Mouse (Mus musculus) left cerebral cortex, postnatal 14 days (tissue): ENCODE data around the gene Gm3625. TPM values are rescaled to one million over a fixed set of nuclear protein-coding genes. Genes with fewer than 3 reads are reported as not detected.

Experiments
- DNase-seq, 2 experiments: peaks; one replicate each; pipeline ENCODE4 v3.0.0; 2021 to 2022; ENCODE audit warnings: low spot score in 2 of 2, mixed read lengths in 1 of 2
- intact Hi-C: fragments of 180-260 bp; cut with DNase I; formaldehyde crosslinking; loops from one replicate; pipeline ENCODE4 v1.15.1; 2025
- long read RNA-seq, 2 experiments: library from polyadenylated mRNA; stranded (forward); transcript quantifications; one replicate each; pipeline ENCODE4 v2.0.0; 2021
- total RNA-seq, 2 experiments: library from RNA; stranded (reverse); gene quantifications; 2 replicates each; pipeline ENCODE4 v1.2.3; 2021

Gene Gm3625
- not detected for total RNA-seq
- long read RNA-seq, experiment 1, transcript Gm3625-201 (1 exons, 102 nt): major isoform, 6 of 6 reads
- long read RNA-seq, experiment 1, partial matches to known transcripts: 0 of 6 reads
- long read RNA-seq, experiment 1, other reads (novel, unspliced or antisense): 0 of 6 reads
- long read RNA-seq, experiment 2, partial matches to known transcripts: 0 of 1 reads
- long read RNA-seq, experiment 2, other reads (novel, unspliced or antisense): 0 of 1 reads

- intact Hi-C loops: loop anchor here (10.0 kb wide), 1 partner anchor 312 kb away; the partner anchor contains the start of gene Ubxn2a
Measured at GRCm38 (mm10) chr12:4592541-4593165, at the start of gene Gm3625, which contains the start of gene Itsn2. Gene Gm3625 (minus strand): TSS chr12:4592927. Gene Itsn2 (plus strand): TSS chr12:4592638.

GRCm38 (mm10) chr12:4640737-4641136 is 48.0 kb upstream of the Gm3625 start:
- DNase-seq: no peak
- intact Hi-C loops: no loop called here

More at GRCm38 (mm10) chr12:4592541-4593165, at the start of gene Gm3625, which contains the start of gene Itsn2:
- DNase-seq: peak; percentile 47 to 67

- DNase-seq: no peak
- intact Hi-C loops: no loop called here
Measured at GRCm38 (mm10) chr12:4638438-4638837, 45.7 kb upstream of the Gm3625 start.

GRCm38 (mm10) chr12:4632957-4633356 is 40.2 kb upstream of the Gm3625 start:
- DNase-seq: no peak
- intact Hi-C loops: no loop called here

GRCm38 (mm10) chr12:4624201-4624600 is 31.5 kb upstream of the Gm3625 start:
- intact Hi-C loops: no loop called here
- no peak for DNase-seq

- intact Hi-C loops: no loop called here
- DNase-seq: no peak
Measured at GRCm38 (mm10) chr12:4614722-4615121, 22.0 kb upstream of the Gm3625 start.

- DNase-seq: no peak
- intact Hi-C loops: no loop called here
Measured at GRCm38 (mm10) chr12:4606625-4607024, 13.9 kb upstream of the Gm3625 start.

- intact Hi-C loops: loop anchor here (10.0 kb wide), 1 partner anchor 305 kb away; the partner anchor contains the start of gene Ubxn2a
- no peak for DNase-seq
Measured at GRCm38 (mm10) chr12:4599713-4600112, 7.0 kb upstream of the Gm3625 start.

- no peak for DNase-seq
- intact Hi-C loops: loop anchor here (10.0 kb wide), 1 partner anchor 306 kb away; the partner anchor contains the start of gene Ubxn2a
Measured at GRCm38 (mm10) chr12:4598666-4599428, 6.1 kb upstream of the Gm3625 start.

- DNase-seq: no peak
- intact Hi-C loops: loop anchor here (10.0 kb wide), 1 partner anchor 310 kb away; the partner anchor contains the start of gene Ubxn2a
Measured at GRCm38 (mm10) chr12:4595055-4595454, 2.3 kb upstream of the Gm3625 start.

GRCm38 (mm10) chr12:4593930-4594391 is 1.2 kb upstream of the Gm3625 start:
- intact Hi-C loops: loop anchor here (10.0 kb wide), 1 partner anchor 311 kb away; the partner anchor contains the start of gene Ubxn2a
- DNase-seq: no peak

- intact Hi-C loops: loop anchor here (10.0 kb wide), 1 partner anchor 311 kb away; the partner anchor contains the start of gene Ubxn2a
Measured at GRCm38 (mm10) chr12:4593166-4593929, 621 bp upstream of the Gm3625 start.

GRCm38 (mm10) chr12:4592025-4592424 is 702 bp downstream of the Gm3625 start:
- no peak for DNase-seq
- intact Hi-C loops: loop anchor here (10.0 kb wide), 1 partner anchor 313 kb away; the partner anchor contains the start of gene Ubxn2a

More at GRCm38 (mm10) chr12:4593166-4593929, 621 bp upstream of the Gm3625 start:
- peak; percentile 27 to 58 for DNase-seq

GRCm38 (mm10) chr12:4588603-4589002 is 4.1 kb downstream of the Gm3625 start:
- DNase-seq: peak; percentile 19 to 32
- intact Hi-C loops: no loop called here

GRCm38 (mm10) chr12:4587846-4588245 is 4.9 kb downstream of the Gm3625 start:
- no peak for DNase-seq
- intact Hi-C loops: no loop called here

- intact Hi-C loops: no loop called here
- DNase-seq: no peak
Measured at GRCm38 (mm10) chr12:4582326-4582725, 10.4 kb downstream of the Gm3625 start.

GRCm38 (mm10) chr12:4574065-4574464 is 18.7 kb downstream of the Gm3625 start:
- intact Hi-C loops: no loop called here
- DNase-seq: no peak

GRCm38 (mm10) chr12:4571864-4572263 is 20.9 kb downstream of the Gm3625 start:
- DNase-seq: no peak
- intact Hi-C loops: no loop called here
